Mouse (Mus musculus) embryonic fibroblast, embryonic 13.5 days (primary cell): ENCODE measurements at regions not wholly inside any gene's neighbourhood (a gene's known extent, or its start where the extent isn't known, plus 50 kb on each side); places are given as distances from the start of the nearest gene placed in this dataset.

Experiments
- CTCF ChIP-seq: IDR thresholded peaks from 2 replicates; pipeline ENCODE4 v1.5.1; 2011; ENCODE audit warnings: mild to moderate bottlenecking, control low read depth, low read length, moderate library complexity, borderline replicate concordance; ENCODE audit not compliant: insufficient read depth
- POLR2A ChIP-seq: IDR thresholded peaks from 2 replicates; pipeline ENCODE4 v1.6.1; 2011; ENCODE audit warnings: low read depth, mild to moderate bottlenecking, control low read depth, low read length, moderate library complexity

DNA sequence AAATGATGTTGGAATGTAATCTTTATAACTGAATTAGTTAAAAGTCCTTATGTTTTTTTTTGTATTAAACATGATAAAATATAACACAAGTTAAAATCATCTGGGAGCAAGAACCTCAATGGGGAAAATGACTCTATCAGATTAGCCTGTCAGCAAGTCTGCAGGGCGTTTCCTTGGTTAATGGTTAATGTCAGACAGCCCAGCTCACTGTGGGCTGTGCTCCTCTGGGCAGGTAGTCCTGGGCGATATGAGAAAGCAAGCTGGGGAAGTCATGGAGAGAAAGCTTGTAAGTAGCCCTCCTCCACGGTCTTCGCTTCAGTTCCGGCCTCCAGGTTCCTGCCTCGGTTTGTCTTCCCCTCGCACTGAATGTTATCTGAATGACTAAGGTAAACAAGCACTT, 379.0 kb upstream of the Prickle1 start:
- TF ChIP-seq CTCF = no peak
- no peak for TF ChIP-seq POLR2A
